Mouse (Mus musculus): ENCODE measurements around the gene Rbbp4. TPM values are rescaled to one million over a fixed set of nuclear protein-coding genes. Genes with fewer than 3 reads are reported as not detected.

Rbbp4 gene
- polyA plus RNA-seq, 1 experiment from 2014 or later: 159 TPM

- Histone ChIP-seq H3K9me3 (ENCODE audit: low read length) (no peaks in the 10 kb centered on the region), H3K4me2 (replicated peaks; ENCODE audit: low read depth, low read length) (no peak overlapping the region), H3K36me3 (ENCODE audit: insufficient read depth, low read length) (no peaks in the 10 kb centered on the region), H3K27ac (ENCODE audit: low read length) (no peak overlapping the region), H3K4me1 (ENCODE audit: insufficient read depth, low read depth, low read length) (peaks cover 6% of the 10 kb centered on the region; the same call in 1 of the 2 replicates), H3K9ac (replicated peaks; ENCODE audit: low read depth) (no peak overlapping the region), H3K4me3 (ENCODE audit: low read depth, low read length) (no peak overlapping the region), H3K27me3 (replicated peaks; ENCODE audit: insufficient read depth, low read length) (no peaks in the 10 kb centered on the region)
- 36% methylated on average over 6 of the region's 6 CpGs for WGBS
- TF ChIP-seq CTCF (IDR thresholded peaks at IDR 0.05) (no peak), EP300 (IDR thresholded peaks at IDR 0.05) (no peak)
- no peak for DNase-seq (ENCODE audit: low spot score)
- ATAC-seq: no peak
These were observed 74.5 kb downstream of the Rbbp4 start for GRCm38 (mm10) chr4:129260678-129261077.

GRCm38 (mm10) chr4:129259101-129259500, 76.1 kb downstream of the Rbbp4 start:
- Histone ChIP-seq H3K9ac (replicated peaks; ENCODE audit: low read depth) (no peak overlapping the region), H3K4me3 (ENCODE audit: low read depth, low read length) (no peak overlapping the region), H3K27ac (ENCODE audit: low read length) (no peak overlapping the region), H3K36me3 (ENCODE audit: insufficient read depth, low read length) (no peaks in the 10 kb centered on the region), H3K9me3 (ENCODE audit: low read length) (no peaks in the 10 kb centered on the region), H3K4me2 (replicated peaks; ENCODE audit: low read depth, low read length) (no peak overlapping the region), H3K27me3 (replicated peaks; ENCODE audit: insufficient read depth, low read length) (no peaks in the 10 kb centered on the region), H3K4me1 (ENCODE audit: insufficient read depth, low read depth, low read length) (peaks cover 6% of the 10 kb centered on the region; the same call in 1 of the 2 replicates)
- TF ChIP-seq EP300 (IDR thresholded peaks at IDR 0.05): no peak
- TF ChIP-seq CTCF (IDR thresholded peaks at IDR 0.05): no peak
- ATAC-seq (no peak), DNase-seq (ENCODE audit: low spot score) (no peak)
- 61% methylated on average over 4 of the region's 4 CpGs for WGBS

Small RNA genes lying within 50 kb of the gene (microRNA-seq; reads per million reads assigned to microRNA genes)
- gene Gm22994: not detected

Other genes starting within 250 kb of the Rbbp4 start
- gene Tmem54, start 229.8 kb downstream of the Rbbp4 start, polyA plus RNA-seq (2015; fragmentation: Nextera tagmentation; extraction: Ambion mirVana): 2.4 and 2.9 TPM in 2 replicates
- 0.51 and 1.1 TPM in 2 replicates for gene Hpca, start 213.3 kb downstream of the Rbbp4 start, polyA plus RNA-seq (2015; fragmentation: Nextera tagmentation; extraction: Ambion mirVana)
- gene Fndc5, start 198.4 kb downstream of the Rbbp4 start, polyA plus RNA-seq (2015; fragmentation: Nextera tagmentation; extraction: Ambion mirVana): 7.6 and 9.7 TPM in 2 replicates
- gene S100pbp, start 145.6 kb downstream of the Rbbp4 start, polyA plus RNA-seq (2015; fragmentation: Nextera tagmentation; extraction: Ambion mirVana): 7.3 and 7.5 TPM in 2 replicates
- gene Yars, start 145.6 kb downstream of the Rbbp4 start, polyA plus RNA-seq (2015; fragmentation: Nextera tagmentation; extraction: Ambion mirVana): 26.4 and 27.1 TPM in 2 replicates
- gene C77080, start 74.0 kb downstream of the Rbbp4 start, polyA plus RNA-seq (2015; fragmentation: Nextera tagmentation; extraction: Ambion mirVana): 6.7 and 7.9 TPM in 2 replicates
- 0.80 and 0.98 TPM in 2 replicates for gene Sync, start 47.8 kb downstream of the Rbbp4 start, polyA plus RNA-seq (2015; fragmentation: Nextera tagmentation; extraction: Ambion mirVana)
- gene Zbtb8os, start 325 bp upstream of the Rbbp4 start, polyA plus RNA-seq (2015; fragmentation: Nextera tagmentation; extraction: Ambion mirVana): 32.3 and 36.5 TPM in 2 replicates
- 15.6 and 16.9 TPM in 2 replicates for gene Zbtb8a, start 42.7 kb upstream of the Rbbp4 start, polyA plus RNA-seq (2015; fragmentation: Nextera tagmentation; extraction: Ambion mirVana)
- 1.8 and 2.8 TPM in 2 replicates for gene Zbtb8b, start 105.5 kb upstream of the Rbbp4 start, polyA plus RNA-seq (2015; fragmentation: Nextera tagmentation; extraction: Ambion mirVana)
- 29.0 TPM in 2 replicates for gene Bsdc1, start 126.2 kb upstream of the Rbbp4 start, polyA plus RNA-seq (2015; fragmentation: Nextera tagmentation; extraction: Ambion mirVana)
- 0.11 and 0.12 TPM in 2 replicates for gene Tssk3, start 155.7 kb upstream of the Rbbp4 start, polyA plus RNA-seq (2015; fragmentation: Nextera tagmentation; extraction: Ambion mirVana)
- gene Fam229a, start 155.8 kb upstream of the Rbbp4 start, polyA plus RNA-seq (2015; fragmentation: Nextera tagmentation; extraction: Ambion mirVana): 0.89 and 2.5 TPM in 2 replicates
- gene Marcksl1, start 178.2 kb upstream of the Rbbp4 start, polyA plus RNA-seq (2015; fragmentation: Nextera tagmentation; extraction: Ambion mirVana): 175 and 224 TPM in 2 replicates
- gene Hdac1, start 207.3 kb upstream of the Rbbp4 start, polyA plus RNA-seq (2015; fragmentation: Nextera tagmentation; extraction: Ambion mirVana): 101 and 110 TPM in 2 replicates
- 2.5 TPM in 2 replicates for gene Lck, start 238.3 kb upstream of the Rbbp4 start, polyA plus RNA-seq (2015; fragmentation: Nextera tagmentation; extraction: Ambion mirVana)
- 3.2 and 4.5 TPM in 2 replicates for gene Fam167b, start 243.2 kb upstream of the Rbbp4 start, polyA plus RNA-seq (2015; fragmentation: Nextera tagmentation; extraction: Ambion mirVana)

Measured in lung, postnatal 0 days (tissue).